Mouse (Mus musculus) spleen, adult 2 months (tissue): ENCODE data around the gene Ccm2l.

Experiments
- CTCF ChIP-seq: fragments of 200-500 bp; IDR thresholded peaks from 2 replicates; pipeline ENCODE4 v1.5.1; 2011; ENCODE audit warnings: mild to moderate bottlenecking, inconsistent platforms; ENCODE audit not compliant: insufficient read depth, insufficient read length, insufficient replicate concordance; ENCODE audit errors: extremely low read depth
- POLR2A ChIP-seq: fragments of 200-500 bp; IDR thresholded peaks from 2 replicates; pipeline ENCODE4 v1.6.1; 2011; ENCODE audit warnings: low read depth, low read length, inconsistent platforms

GRCm38 (mm10) chr2:153120126-153120525 is 54.4 kb downstream of the Ccm2l start:
- TF ChIP-seq CTCF (no peak), POLR2A (no peak)
